Mouse (Mus musculus) embryonic facial prominence, embryonic 12.5 days (tissue): ENCODE measurements around the gene Cnpy3. TPM values are rescaled to one million over a fixed set of nuclear protein-coding genes. Genes with fewer than 3 reads are reported as not detected.
"Not testable (repeated sequence)": the region's sequence is repeated elsewhere in the genome, so short reads cannot be mapped to it uniquely, and the experiment has no call there.

Source experiments
- ATAC-seq: fragments of 200-750 bp; cut with Nextera tagmentation; 2 replicates; pipeline ENCODE4 v1.8.0; 2017; ENCODE audit not compliant: insufficient number of reproducible peaks, insufficient read depth, low FRiP score, low TSS enrichment
- H3K27ac ChIP-seq: fragments of 300-500 bp; sonication (generic); 2 replicates; pipeline ENCODE4 v1.5.1; 2016; ENCODE audit warnings: mild to moderate bottlenecking
- H3K27me3 ChIP-seq: fragments of 300-500 bp; sonication (generic); 2 replicates; pipeline ENCODE4 v1.6.1; 2016; ENCODE audit warnings: mild to moderate bottlenecking, moderate library complexity
- H3K36me3 ChIP-seq: fragments of 300-500 bp; sonication (generic); 2 replicates; pipeline ENCODE4 v1.6.1; 2016; ENCODE audit warnings: mild to moderate bottlenecking
- H3K4me1 ChIP-seq: fragments of 300-500 bp; sonication (generic); 2 replicates; pipeline ENCODE4 v1.6.1; 2016
- H3K4me2 ChIP-seq: fragments of 300-500 bp; sonication (generic); replicated peaks from 2 replicates; pipeline ENCODE4 v1.6.1; 2016; ENCODE audit warnings: mild to moderate bottlenecking, moderate library complexity
- H3K4me3 ChIP-seq: fragments of 300-500 bp; sonication (generic); 2 replicates; pipeline ENCODE4 v1.5.1; 2016; ENCODE audit warnings: mild to moderate bottlenecking
- H3K9ac ChIP-seq: fragments of 300-500 bp; sonication (generic); 2 replicates; pipeline ENCODE4 v1.6.1; 2016; ENCODE audit warnings: mild to moderate bottlenecking, moderate library complexity
- H3K9me3 ChIP-seq: fragments of 300-500 bp; sonication (generic); 2 replicates; pipeline ENCODE4 v1.6.1; 2016; ENCODE audit warnings: mild to moderate bottlenecking, moderate library complexity
- WGBS: fragments of 180-500 bp; shearing (Covaris S2); methylation state at CpG from one replicate; pipeline ENCODE4 v1.1.7; 2016; 5-methylcytosine and 5-hydroxymethylcytosine counted together
- polyA plus RNA-seq: library from polyadenylated mRNA; unstranded; fragments of >200 nt; fragmentation: Nextera tagmentation; extraction: Ambion mirVana; gene quantifications from 2 replicates; pipeline ENCODE4 v1.2.1, GENCODE M21; 2016

Cnpy3 gene
- polyA plus RNA-seq, 1 experiment from 2014 or later = 63.1 TPM

GRCm38 (mm10) chr17:46776087-46776486 is 24.1 kb upstream of the Cnpy3 start:
- Histone ChIP-seq H3K4me1 (peaks cover 15% of the 10 kb centered on the region), H3K4me2 (no peak overlapping the region), H3K27ac (no peak overlapping the region), H3K36me3 (peaks cover 66% of the 10 kb centered on the region), H3K9ac (no peak overlapping the region), H3K27me3 (no peaks in the 10 kb centered on the region), H3K4me3 (no peak overlapping the region), H3K9me3 (no peaks in the 10 kb centered on the region)
- ATAC-seq = no peak
- WGBS = 81% methylated on average over 3 of the region's 3 CpGs

GRCm38 (mm10) chr17:46775070-46775469 is 23.1 kb upstream of the Cnpy3 start:
- Histone ChIP-seq H3K9ac (no peak overlapping the region), H3K27ac (no peak overlapping the region), H3K9me3 (no peaks in the 10 kb centered on the region), H3K27me3 (no peaks in the 10 kb centered on the region), H3K4me1 (peaks cover 14% of the 10 kb centered on the region; the same call in 1 of the 2 replicates), H3K4me3 (no peak overlapping the region), H3K36me3 (peaks cover 59% of the 10 kb centered on the region), H3K4me2 (no peak overlapping the region)
- ATAC-seq = no peak
- 94% methylated on average over 9 of the region's 9 CpGs for WGBS

- H3K9me3 ChIP-seq = no peaks in the 10 kb centered on the region
- peaks cover 14% of the 10 kb centered on the region; the same call in 1 of the 2 replicates for H3K4me1 ChIP-seq
- H3K4me2 ChIP-seq = peak overlapping the region; percentile 74
- ATAC-seq = no peak
- H3K4me3 ChIP-seq = peak overlapping the region; percentile 68; the same call in 1 of the 2 replicates
- no peak overlapping the region for H3K27ac ChIP-seq
- H3K9ac ChIP-seq = 0 out of 2 replicates have a peak overlapping the region, but pooled peaks have one; percentile 30
- no peaks in the 10 kb centered on the region for H3K27me3 ChIP-seq
- WGBS = 44% methylated on average over 2 of the region's 2 CpGs
- peaks cover 51% of the 10 kb centered on the region for H3K36me3 ChIP-seq
These were observed 22.1 kb upstream of the Cnpy3 start for GRCm38 (mm10) chr17:46774131-46774472.

- WGBS = 11% methylated on average over 19 of the region's 20 CpGs
- Histone ChIP-seq H3K4me2 (peak overlapping the region; percentile 74), H3K4me1 (peaks cover 14% of the 10 kb centered on the region; the same call in 1 of the 2 replicates), H3K27me3 (no peaks in the 10 kb centered on the region), H3K27ac (peak overlapping the region; percentile 79), H3K36me3 (peaks cover 45% of the 10 kb centered on the region), H3K4me3 (peak overlapping the region; percentile 68), H3K9me3 (no peaks in the 10 kb centered on the region), H3K9ac (peak overlapping the region; percentile 69)
- no peak for ATAC-seq
These were observed 21.5 kb upstream of the Cnpy3 start for GRCm38 (mm10) chr17:46773278-46774130.

- Histone ChIP-seq H3K9ac (peak within 1 kb of the TSS; percentile 69), H3K4me3 (peak within 1 kb of the TSS; percentile 68), H3K36me3 (peaks cover 36% of the 10 kb centered on the region), H3K9me3 (no peaks in the 10 kb centered on the region), H3K27me3 (no peaks in the 10 kb centered on the region), H3K4me1 (peaks cover 14% of the 10 kb centered on the region; the same call in 1 of the 2 replicates), H3K4me2 (peak within 1 kb of the TSS; percentile 74), H3K27ac (peak within 1 kb of the TSS; percentile 79)
- under 1% methylated on average over 50 of the region's 50 CpGs for WGBS
- peak; percentile 83 for ATAC-seq
These were observed 20.6 kb upstream of the Cnpy3 start, which contains the start of gene 2310039H08Rik for GRCm38 (mm10) chr17:46772404-46773277. TSS of gene 2310039H08Rik (plus strand) at chr17:46772635.

- no peaks in the 10 kb centered on the region for H3K9me3 ChIP-seq
- H3K27ac ChIP-seq = peak overlapping the region; percentile 79
- H3K4me1 ChIP-seq = peaks cover 14% of the 10 kb centered on the region; the same call in 1 of the 2 replicates
- peak overlapping the region; percentile 74 for H3K4me2 ChIP-seq
- peak overlapping the region; percentile 68 for H3K4me3 ChIP-seq
- no peaks in the 10 kb centered on the region for H3K27me3 ChIP-seq
- ATAC-seq = no peak
- WGBS = 5% methylated on average over 5 of the region's 5 CpGs
- H3K36me3 ChIP-seq = peaks cover 30% of the 10 kb centered on the region
- peak overlapping the region; percentile 69 for H3K9ac ChIP-seq
These were observed 20.0 kb upstream of the Cnpy3 start for GRCm38 (mm10) chr17:46772038-46772403.

- no peaks in the 10 kb centered on the region for H3K27me3 ChIP-seq
- peak overlapping the region; percentile 68 for H3K4me3 ChIP-seq
- H3K4me1 ChIP-seq = peaks cover 14% of the 10 kb centered on the region; the same call in 1 of the 2 replicates
- H3K4me2 ChIP-seq = peak overlapping the region; percentile 74
- H3K27ac ChIP-seq = peak overlapping the region; percentile 79; the same call in 1 of the 2 replicates
- H3K9ac ChIP-seq = peak overlapping the region; percentile 69
- 65% methylated on average over 17 of the region's 17 CpGs for WGBS
- ATAC-seq = no peak
- H3K36me3 ChIP-seq = peaks cover 27% of the 10 kb centered on the region
- H3K9me3 ChIP-seq = no peaks in the 10 kb centered on the region
These were observed 19.6 kb upstream of the Cnpy3 start for GRCm38 (mm10) chr17:46771616-46772015.

- Histone ChIP-seq H3K9ac (no peak overlapping the region), H3K4me2 (no peak overlapping the region), H3K4me1 (peaks cover 14% of the 10 kb centered on the region; the same call in 1 of the 2 replicates), H3K4me3 (no peak overlapping the region), H3K9me3 (no peaks in the 10 kb centered on the region), H3K27ac (no peak overlapping the region), H3K36me3 (peaks cover 21% of the 10 kb centered on the region), H3K27me3 (no peaks in the 10 kb centered on the region)
- WGBS = 87% methylated on average over 4 of the region's 4 CpGs
- no peak for ATAC-seq
These were observed 19.0 kb upstream of the Cnpy3 start for GRCm38 (mm10) chr17:46771025-46771424.

- Histone ChIP-seq H3K4me3 (no peak overlapping the region), H3K27me3 (no peaks in the 10 kb centered on the region), H3K4me2 (no peak overlapping the region), H3K9ac (no peak overlapping the region), H3K36me3 (peaks cover 16% of the 10 kb centered on the region), H3K27ac (no peak overlapping the region), H3K9me3 (no peaks in the 10 kb centered on the region), H3K4me1 (peaks cover 14% of the 10 kb centered on the region; the same call in 1 of the 2 replicates)
- 92% methylated on average over 11 of the region's 11 CpGs for WGBS
- no peak for ATAC-seq
These were observed 18.5 kb upstream of the Cnpy3 start for GRCm38 (mm10) chr17:46770546-46770945.

- Histone ChIP-seq H3K27me3 (no peaks in the 10 kb centered on the region), H3K9ac (no peak overlapping the region), H3K36me3 (no peaks in the 10 kb centered on the region), H3K4me3 (no peak overlapping the region), H3K9me3 (no peaks in the 10 kb centered on the region), H3K4me2 (no peak overlapping the region), H3K4me1 (peaks cover 7% of the 10 kb centered on the region; the same call in 1 of the 2 replicates), H3K27ac (no peak overlapping the region)
- 47% methylated on average over 8 of the region's 8 CpGs for WGBS
- ATAC-seq = no peak
These were observed 15.9 kb upstream of the Cnpy3 start for GRCm38 (mm10) chr17:46767868-46768267.

GRCm38 (mm10) chr17:46764916-46765315 is 12.9 kb upstream of the Cnpy3 start:
- not testable (repeated sequence) for H3K27ac ChIP-seq, H3K27me3 ChIP-seq, H3K36me3 ChIP-seq, ATAC-seq, H3K9me3 ChIP-seq, H3K9ac ChIP-seq, H3K4me1 ChIP-seq, H3K4me3 ChIP-seq, H3K4me2 ChIP-seq
- 71% methylated on average over 9 of the region's 9 CpGs for WGBS
